Mouse (Mus musculus): Measurements from ENCODE around the gene Orc4. TPM values are rescaled to one million over a fixed set of nuclear protein-coding genes. Genes with fewer than 3 reads are reported as not detected.

Orc4 gene
- polyA plus RNA-seq, 2 experiments: 18.2 to 37.4 TPM

Other genes with a start within 250 kb of the Orc4 start
- gene Acvr2a, start 136.2 kb downstream of the Orc4 start, polyA plus RNA-seq (2012; rRNA removed): 0.95 and 1.3 TPM in 2 replicates
- gene Acvr2a, start 136.2 kb downstream of the Orc4 start, polyA plus RNA-seq (2014; fragmentation: Nextera tagmentation; extraction: Ambion mirVana): 2.5 and 2.6 TPM in 2 replicates
- 1.6 and 1.8 TPM in 2 replicates for gene Mbd5, start 769 bp downstream of the Orc4 start, polyA plus RNA-seq (2012; rRNA removed)
- 5.7 TPM in 2 replicates for gene Mbd5, start 769 bp downstream of the Orc4 start, polyA plus RNA-seq (2014; fragmentation: Nextera tagmentation; extraction: Ambion mirVana)

All from liver, embryonic 14.5 days (tissue).